9 mouse cellular contexts compared by ENCODE assay signal in the genomic region with DNA sequence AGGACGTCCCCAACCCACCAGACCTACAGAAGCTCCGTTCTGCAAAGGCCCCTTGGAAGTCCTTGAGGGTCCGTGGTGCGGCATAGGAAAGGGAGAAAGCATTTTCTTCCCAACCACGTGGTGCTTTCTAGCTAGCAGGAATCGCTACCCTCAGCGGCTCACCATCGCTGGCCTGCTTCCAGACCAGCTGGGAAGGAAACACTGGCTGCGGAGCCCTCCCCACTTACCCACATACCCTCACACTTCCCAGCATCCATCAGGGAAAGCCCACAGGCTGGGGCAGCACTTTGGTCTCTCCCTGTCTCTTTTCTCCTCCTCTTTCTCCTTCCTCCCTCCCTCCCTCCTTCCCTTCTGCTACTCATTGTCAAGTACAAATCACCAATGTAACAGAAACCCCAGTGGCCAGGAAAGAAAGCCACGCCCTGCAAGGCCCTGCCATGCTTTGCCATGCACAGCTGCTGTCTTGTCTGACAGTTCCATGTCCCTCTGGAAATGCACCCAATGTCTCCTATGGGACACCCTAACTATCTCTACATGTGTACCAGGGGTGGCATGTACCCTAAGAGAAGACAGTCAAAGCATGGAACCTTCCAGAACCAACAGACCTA. TPM values are rescaled to one million over a fixed set of nuclear protein-coding genes. Genes with fewer than 3 reads are reported as not detected.
DNase-seq lines count a peak whose midpoint lies in the region; ATAC-seq and TF ChIP-seq lines count a peak whose summit lies in the region.
"Had no signal": no experiment of that assay in that cellular context is flagged by ENCODE, and none has a peak within 500 bp of the region (broad histone marks: within the 10 kb centered on the region; RNA-seq: fewer than 3 reads in every experiment).

No protein-coding gene starts in this region.

- H3K27ac ChIP-seq in cerebellum, adult 2 months (ENCODE audit: insufficient read depth, low read length) = peak overlapping the region; percentile 13; the same call in 1 of the 2 replicates
- no peak overlapping the region for H3K27ac ChIP-seq in left cerebral cortex, adult 2 months
- no peak overlapping the region for H3K27ac ChIP-seq in thymus, adult 2 months (ENCODE audit: control insufficient read depth, insufficient read depth, low read length)
- H3K27ac ChIP-seq in midbrain, postnatal 0 days (ENCODE audit: low read depth, low read length) = no peak overlapping the region
- H3K27ac ChIP-seq: limb, embryonic 13.5 days had no signal

- H3K4me2 ChIP-seq in myocyte (ENCODE audit: low read depth) = no peak overlapping the region
- H3K4me2 ChIP-seq in midbrain, postnatal 0 days (ENCODE audit: low read depth, low read length, poor library complexity, severe bottlenecking) = no peak overlapping the region
- H3K4me2 ChIP-seq: limb, embryonic 13.5 days had no signal

- peak in 1 of 2 experiments; percentile 44 for DNase-seq in cerebellum, adult 2 months
- DNase-seq in cerebellum, adult 8-10 months = no peak
- DNase-seq in left cerebral cortex, adult 2 months (ENCODE audit: extremely low spot score in 1 of 2, low spot score in 2 of 2) = peak; percentile 33 to 48
- DNase-seq in left cerebral cortex, adult 8-10 months (ENCODE audit: low spot score in 2 of 2) = no peak
- peak; percentile 34 to 44 for DNase-seq in heart, postnatal 14 days
- no peak for DNase-seq in thymus, adult 2 months
- no peak for DNase-seq in midbrain, postnatal 0 days (ENCODE audit: low spot score)

- no peak overlapping the region for H3ac ChIP-seq in myocyte (ENCODE audit: control insufficient read depth, insufficient read length)

- peaks cover 49% of the 10 kb centered on the region for H3K4me1 ChIP-seq in cerebellum, adult 2 months (ENCODE audit: control insufficient read depth, insufficient read depth, low read length)
- peaks cover 34% of the 10 kb centered on the region for H3K4me1 ChIP-seq in thymus, adult 2 months (replicated peaks; ENCODE audit: control insufficient read depth, insufficient read depth, low read length)
- H3K4me1 ChIP-seq in midbrain, postnatal 0 days (ENCODE audit: insufficient read depth, low read length) = peaks cover 3% of the 10 kb centered on the region

- 25% methylated on average over 10 of the region's 10 CpGs for WGBS in cerebellum, adult 2 months
- WGBS in thymus, adult 2 months = 34% methylated on average over 10 of the region's 10 CpGs
- WGBS in midbrain, postnatal 0 days = 64% methylated on average over 10 of the region's 10 CpGs

- no peaks in the 10 kb centered on the region for H3K36me3 ChIP-seq in myocyte (ENCODE audit: control insufficient read depth, insufficient read depth)
- no peaks in the 10 kb centered on the region for H3K36me3 ChIP-seq in thymus, adult 2 months (ENCODE audit: control insufficient read depth, insufficient read depth, low read length)
- H3K36me3 ChIP-seq in midbrain, postnatal 0 days (ENCODE audit: insufficient read depth, low read length) = no peaks in the 10 kb centered on the region
- H3K36me3 ChIP-seq: limb, embryonic 13.5 days had no signal

- no peak overlapping the region for H3K9ac ChIP-seq in midbrain, postnatal 0 days (replicated peaks; ENCODE audit: low read length, poor library complexity, severe bottlenecking)
- H3K9ac ChIP-seq: limb, embryonic 13.5 days had no signal

- no peaks in the 10 kb centered on the region for H3K9me3 ChIP-seq in midbrain, postnatal 0 days (ENCODE audit: low read length)
- H3K9me3 ChIP-seq: limb, embryonic 13.5 days had no signal

- intact Hi-C loops in left cerebral cortex, adult 2 months (cut with DNase I) = no loop called here
- intact Hi-C loops in heart, postnatal 14 days (cut with DNase I) = no loop called here

- H3K79me2 ChIP-seq in myocyte (ENCODE audit: control insufficient read depth, insufficient read depth) = no peaks in the 10 kb centered on the region

- no peak for ATAC-seq in midbrain, postnatal 0 days (ENCODE audit: low FRiP score)

- no peak for TF ChIP-seq CTCF in cerebellum, adult 2 months (IDR thresholded peaks at IDR 0.05; ENCODE audit: borderline replicate concordance, insufficient read depth, low read depth, low read length)
- TF ChIP-seq CTCF in left cerebral cortex, adult 2 months (IDR thresholded peaks at IDR 0.05) = no peak
- TF ChIP-seq CTCF in thymus, adult 2 months (IDR thresholded peaks at IDR 0.05; ENCODE audit: borderline replicate concordance, control insufficient read depth, extremely low read depth, insufficient read depth, low read length, poor library complexity) = no peak
- no peak for TF ChIP-seq CTCF in midbrain, postnatal 0 days (IDR thresholded peaks at IDR 0.05)

- TF ChIP-seq POLR2A in cerebellum, adult 2 months (IDR thresholded peaks at IDR 0.05; ENCODE audit: borderline replicate concordance, insufficient read depth, low read length) = no peak
- no peak for TF ChIP-seq POLR2A in myocyte (IDR thresholded peaks at IDR 0.05; ENCODE audit: insufficient read length, low read depth)
- no peak for TF ChIP-seq POLR2A in thymus, adult 2 months (IDR thresholded peaks at IDR 0.05; ENCODE audit: control insufficient read depth, extremely low read depth, insufficient read depth, low read length, poor library complexity)

- no peak overlapping the region for H3K4me3 ChIP-seq in cerebellum, adult 2 months (replicated peaks; ENCODE audit: insufficient read depth, low read depth, low read length)
- no peak overlapping the region for H3K4me3 ChIP-seq in left cerebral cortex, adult 2 months
- H3K4me3 ChIP-seq in myocyte = no peak overlapping the region
- no peak overlapping the region for H3K4me3 ChIP-seq in thymus, adult 2 months (ENCODE audit: control insufficient read depth, insufficient read depth, low read length)
- H3K4me3 ChIP-seq in midbrain, postnatal 0 days (ENCODE audit: low read depth, low read length) = no peak overlapping the region
- H3K4me3 ChIP-seq: limb, embryonic 13.5 days had no signal

- no peaks in the 10 kb centered on the region for H3K27me3 ChIP-seq in cerebellum, adult 2 months (ENCODE audit: control insufficient read depth, insufficient read depth, low read length)
- no peaks in the 10 kb centered on the region for H3K27me3 ChIP-seq in myocyte (ENCODE audit: control insufficient read depth, insufficient read depth, insufficient read length)
- no peaks in the 10 kb centered on the region for H3K27me3 ChIP-seq in thymus, adult 2 months (ENCODE audit: control insufficient read depth, insufficient read depth, low read length)
- no peaks in the 10 kb centered on the region for H3K27me3 ChIP-seq in midbrain, postnatal 0 days (ENCODE audit: insufficient read depth, low read length)
- H3K27me3 ChIP-seq: limb, embryonic 13.5 days had no signal

TF ChIP-seq in myocyte, 11 proteins besides CTCF, POLR2A, EP300 and RAD21:
- TF ChIP-seq TCF3 (IDR thresholded peaks at IDR 0.05; ENCODE audit: insufficient read length, low read depth) = no peak
- TF ChIP-seq SRF (IDR thresholded peaks at IDR 0.05; ENCODE audit: control insufficient read depth, insufficient read length, low read depth) = no peak
- no peak for TF ChIP-seq CEBPB (IDR thresholded peaks at IDR 0.05; ENCODE audit: insufficient read depth, poor library complexity, severe bottlenecking)
- no peak for TF ChIP-seq E2F4 (IDR thresholded peaks at IDR 0.05; ENCODE audit: insufficient read depth)
- TF ChIP-seq MYOD1 (IDR thresholded peaks at IDR 0.05; ENCODE audit: control insufficient read depth in 1 of 3, insufficient read length in 2 of 3, low read depth in 2 of 3) = peak in 2 of 3 experiments; percentile 68 to 85
- no peak for TF ChIP-seq REST (IDR thresholded peaks at IDR 0.05; ENCODE audit: insufficient read depth, insufficient read length)
- TF ChIP-seq TCF12 (IDR thresholded peaks at IDR 0.05; ENCODE audit: insufficient read depth, poor library complexity, severe bottlenecking) = peak; percentile 26
- TF ChIP-seq MYOG (IDR thresholded peaks at IDR 0.05; ENCODE audit: control insufficient read depth in 1 of 3, insufficient read depth in 1 of 3, insufficient read length in 2 of 3, low read depth in 2 of 3) = peak; percentile 40 to 78 (median 44)
- TF ChIP-seq POLR2AphosphoS2 (IDR thresholded peaks at IDR 0.05; ENCODE audit: insufficient read length, low read depth) = no peak
- TF ChIP-seq USF1 (IDR thresholded peaks at IDR 0.05; ENCODE audit: low read depth) = no peak
TF ChIP-seq in myocyte: peak in this region for 3.

RNA-seq across cellular contexts. Expression of a gene that starts 27.4 kb away (rescaled TPM):
- polyA plus RNA-seq in cerebellum, adult 2 months (2012; rRNA removed) = 137 and 147 TPM in 2 replicates
- 100 to 1,000 TPM; 168 to 189 TPM for total RNA-seq in left cerebral cortex, adult 2 months (2021)
- total RNA-seq in left cerebral cortex, adult 8-10 months (2022) = 100 to 1,000 TPM; 171 to 186 (median 181) TPM
- 10 to 100 TPM; 23.5 to 29.4 TPM for total RNA-seq in heart, postnatal 14 days (2021)
- polyA plus RNA-seq in myocyte (2012; fragmentation: generic; extraction: Trizol) = 21.9 TPM
- polyA plus RNA-seq in thymus, adult 2 months (2012; rRNA removed) = 82.3 and 128 TPM in 2 replicates
- 118 and 165 TPM in 2 replicates for total RNA-seq in midbrain, postnatal 0 days (2014; rRNA removed)
- polyA plus RNA-seq in midbrain, postnatal 0 days (2015; fragmentation: Nextera tagmentation; extraction: Ambion mirVana) = 137 and 145 TPM in 2 replicates

Comparison
In these comparisons a context has a peak if more than half of its experiments do, and no peak if none do; other contexts are left out.
1. DNase-seq: peak in left cerebral cortex, adult 2 months (2 of 2) and heart, postnatal 14 days (2 of 2); none in cerebellum, adult 8-10 months (single experiment), left cerebral cortex, adult 8-10 months (0 of 2), thymus, adult 2 months (single experiment) and midbrain, postnatal 0 days (single experiment).